Mouse (Mus musculus): ENCODE data around the gene Mfsd14b. TPM values are rescaled to one million over a fixed set of nuclear protein-coding genes. Genes with fewer than 3 reads are reported as not detected.

Gene Mfsd14b
- polyA plus RNA-seq (2016; fragmentation: Nextera tagmentation; extraction: Ambion mirVana): 41.2 and 42.3 TPM in 2 replicates

GRCm38 (mm10) chr13:65112459-65113110 is at the start of gene Mfsd14b:
Gene Mfsd14b, minus strand, starts transcription at chr13:65112975.
- Histone ChIP-seq H3K27me3 (replicated peaks; ENCODE audit: low read depth, poor library complexity, severe bottlenecking) (no peaks in the 10 kb centered on the region), H3K36me3 (replicated peaks) (peaks cover 10% of the 10 kb centered on the region; the same call in 1 of the 2 replicates), H3K4me3 (peak within 1 kb of the TSS; percentile 70), H3K27ac (replicated peaks) (peak within 1 kb of the TSS; percentile 92), H3K4me1 (peaks cover 9% of the 10 kb centered on the region), H3K9me3 (peaks cover 6% of the 10 kb centered on the region; the same call in 1 of the 2 replicates)
- DNase-seq (ENCODE audit: low spot score): peak; percentile 91
- WGBS: under 1% methylated on average over 60 of the region's 60 CpGs

- Histone ChIP-seq H3K4me3 (no peak within 1 kb of the TSS), H3K4me1 (no peaks in the 10 kb centered on the region), H3K36me3 (replicated peaks) (no peaks in the 10 kb centered on the region), H3K27me3 (replicated peaks; ENCODE audit: low read depth, poor library complexity, severe bottlenecking) (no peaks in the 10 kb centered on the region), H3K9me3 (peaks cover 5% of the 10 kb centered on the region; the same call in 1 of the 2 replicates), H3K27ac (replicated peaks) (no peak within 1 kb of the TSS)
- WGBS: 69% methylated on average over 1 of the region's 1 CpGs
- DNase-seq (ENCODE audit: low spot score): no peak
Measured at GRCm38 (mm10) chr13:65149940-65150339, 37.2 kb upstream of the Mfsd14b start, which contains the start of gene Olfr466. Gene Olfr466, plus strand, starts transcription at chr13:65150240.

DNA sequence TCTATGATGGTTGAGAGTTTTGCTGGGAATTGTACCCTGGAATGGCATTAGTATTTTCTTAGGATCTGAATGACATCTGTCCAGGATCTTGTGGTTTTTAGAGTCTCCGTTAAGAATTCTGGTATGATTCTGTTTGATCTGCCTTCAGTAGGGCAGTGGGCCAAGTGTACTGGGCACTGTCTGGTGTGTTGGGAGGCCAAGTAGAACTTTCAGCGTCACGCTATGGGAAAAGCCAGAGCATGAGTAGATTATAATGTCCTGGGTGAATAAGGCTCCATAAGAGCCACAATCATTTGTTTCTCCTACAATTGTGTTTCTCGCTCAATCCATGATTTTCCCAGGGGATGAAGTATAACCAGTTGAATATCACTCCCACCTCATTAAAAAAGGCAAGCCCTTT is 25.0 kb upstream of the Mfsd14b start, which contains the start of gene Olfr465-ps1:
Gene Olfr465-ps1 (plus strand): TSS at position 301 of the 400 bp plus-strand sequence.
- Histone ChIP-seq H3K27ac (replicated peaks) (no peak within 1 kb of the TSS), H3K4me3 (no peak within 1 kb of the TSS), H3K4me1 (no peaks in the 10 kb centered on the region), H3K27me3 (replicated peaks; ENCODE audit: low read depth, poor library complexity, severe bottlenecking) (no peaks in the 10 kb centered on the region), H3K9me3 (peaks cover 8% of the 10 kb centered on the region; the same call in 1 of the 2 replicates), H3K36me3 (replicated peaks) (no peaks in the 10 kb centered on the region)
- no peak for DNase-seq (ENCODE audit: low spot score)
- 81% methylated on average over 4 of the region's 4 CpGs for WGBS

- WGBS: 67% methylated on average over 3 of the region's 3 CpGs
- H3K27ac ChIP-seq (replicated peaks): no peak overlapping the region
- H3K4me1 ChIP-seq: no peaks in the 10 kb centered on the region
- no peaks in the 10 kb centered on the region for H3K27me3 ChIP-seq (replicated peaks; ENCODE audit: low read depth, poor library complexity, severe bottlenecking)
- no peak for DNase-seq (ENCODE audit: low spot score)
- no peaks in the 10 kb centered on the region for H3K36me3 ChIP-seq (replicated peaks)
- H3K9me3 ChIP-seq: 0 out of 2 replicates have a peak, but pooled peaks cover 2% of the 10 kb centered on the region
- no peak overlapping the region for H3K4me3 ChIP-seq
Measured at GRCm38 (mm10) chr13:65127063-65127847, 14.5 kb upstream of the Mfsd14b start.

DNA sequence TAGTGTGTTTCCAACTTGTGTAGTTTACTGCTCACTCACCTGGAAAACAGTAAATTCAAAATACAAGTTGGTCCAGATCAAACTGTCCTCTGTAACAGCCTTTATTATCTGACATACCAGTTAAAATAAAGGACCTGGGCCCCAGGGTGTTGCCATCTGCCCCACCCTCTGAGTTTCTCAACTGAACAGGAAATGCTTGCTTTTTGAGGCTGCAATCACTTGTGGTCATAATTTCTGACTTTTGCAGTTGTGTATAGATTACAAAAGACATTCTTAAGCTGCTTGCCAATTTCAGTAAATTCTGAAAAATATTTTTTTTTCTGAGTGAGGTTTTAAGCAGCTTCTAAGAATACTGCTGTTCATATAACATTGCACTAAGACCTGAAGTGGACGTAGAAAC is 9.3 kb upstream of the Mfsd14b start:
- 85% methylated on average over 1 of the region's 1 CpGs for WGBS

DNA sequence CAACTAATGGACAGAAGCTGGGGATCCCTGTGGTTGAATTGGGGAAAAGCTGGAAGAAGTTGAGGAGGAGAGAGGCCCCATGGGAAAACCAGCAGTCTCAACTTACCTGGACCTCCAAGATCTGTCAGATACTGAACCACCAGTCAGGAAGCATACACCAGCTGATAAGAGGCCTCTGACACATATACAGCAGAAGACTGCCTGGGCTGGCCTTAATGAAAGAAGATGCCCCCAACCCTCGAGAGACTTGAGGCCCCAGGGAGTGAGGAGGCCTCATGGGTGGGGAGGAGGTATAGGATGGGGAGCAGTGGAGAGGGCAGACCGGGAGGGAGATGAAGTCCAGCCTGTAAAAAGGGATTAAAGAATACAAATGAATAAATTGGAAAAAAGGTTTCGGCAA is 8.2 kb upstream of the Mfsd14b start:
- Histone ChIP-seq H3K9me3 (0 out of 2 replicates have a peak, but pooled peaks cover 5% of the 10 kb centered on the region), H3K27ac (replicated peaks) (no peak overlapping the region), H3K27me3 (replicated peaks; ENCODE audit: low read depth, poor library complexity, severe bottlenecking) (no peaks in the 10 kb centered on the region), H3K4me3 (no peak overlapping the region), H3K36me3 (replicated peaks) (no peaks in the 10 kb centered on the region), H3K4me1 (no peaks in the 10 kb centered on the region)
- 73% methylated on average over 3 of the region's 3 CpGs for WGBS
- no peak for DNase-seq (ENCODE audit: low spot score)

More for the DNA sequence above, 9.3 kb upstream of the Mfsd14b start:
- Histone ChIP-seq H3K9me3 (0 out of 2 replicates have a peak, but pooled peaks cover 5% of the 10 kb centered on the region), H3K4me3 (no peak overlapping the region), H3K4me1 (no peaks in the 10 kb centered on the region), H3K36me3 (replicated peaks) (no peaks in the 10 kb centered on the region), H3K27me3 (replicated peaks; ENCODE audit: low read depth, poor library complexity, severe bottlenecking) (no peaks in the 10 kb centered on the region), H3K27ac (replicated peaks) (no peak overlapping the region)
- no peak for DNase-seq (ENCODE audit: low spot score)

DNA sequence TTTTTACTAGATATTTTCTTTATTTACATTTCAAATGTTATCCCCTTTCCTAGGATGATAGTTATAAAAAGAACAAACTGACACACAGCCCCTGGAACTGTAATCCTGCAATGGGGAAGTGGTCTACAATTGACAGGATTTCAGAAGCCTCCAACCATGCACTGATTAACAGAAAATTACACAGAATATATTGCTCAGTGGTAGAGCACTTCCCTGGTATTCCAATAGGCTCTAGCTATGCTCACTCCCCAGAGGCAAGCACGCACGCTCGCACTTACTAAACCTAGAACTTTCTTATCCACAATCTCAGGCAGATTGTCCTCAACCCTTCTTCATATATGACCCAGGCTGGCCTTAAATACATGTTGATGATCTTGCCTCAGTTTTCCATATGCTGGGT is 464 bp upstream of the Mfsd14b start:
- Histone ChIP-seq H3K4me1 (peaks cover 9% of the 10 kb centered on the region), H3K9me3 (peaks cover 2% of the 10 kb centered on the region; the same call in 1 of the 2 replicates), H3K27me3 (replicated peaks; ENCODE audit: low read depth, poor library complexity, severe bottlenecking) (no peaks in the 10 kb centered on the region), H3K36me3 (replicated peaks) (0 out of 2 replicates have a peak, but pooled peaks cover 6% of the 10 kb centered on the region), H3K27ac (replicated peaks) (peak overlapping the region; percentile 92), H3K4me3 (peak overlapping the region; percentile 70)
- DNase-seq (ENCODE audit: low spot score): no peak
- 58% methylated on average over 3 of the region's 3 CpGs for whole genome bisulfite sequencing

GRCm38 (mm10) chr13:65111961-65112360 is 814 bp downstream of the Mfsd14b start:
- Histone ChIP-seq H3K4me3 (peak overlapping the region; percentile 70), H3K36me3 (replicated peaks) (peaks cover 14% of the 10 kb centered on the region; the same call in 1 of the 2 replicates), H3K9me3 (peaks cover 11% of the 10 kb centered on the region; the same call in 1 of the 2 replicates), H3K27ac (replicated peaks) (peak overlapping the region; percentile 92), H3K4me1 (peaks cover 9% of the 10 kb centered on the region), H3K27me3 (replicated peaks; ENCODE audit: low read depth, poor library complexity, severe bottlenecking) (no peaks in the 10 kb centered on the region)
- WGBS: 3% methylated on average over 5 of the region's 5 CpGs
- DNase-seq (ENCODE audit: low spot score): peak; percentile 11

GRCm38 (mm10) chr13:65101232-65101631 is 11.5 kb downstream of the Mfsd14b start:
- H3K36me3 ChIP-seq (replicated peaks): peaks cover 34% of the 10 kb centered on the region
- H3K4me3 ChIP-seq: no peak overlapping the region
- DNase-seq (ENCODE audit: low spot score): no peak
- 92% methylated on average over 3 of the region's 3 CpGs for WGBS
- no peaks in the 10 kb centered on the region for H3K27me3 ChIP-seq (replicated peaks; ENCODE audit: low read depth, poor library complexity, severe bottlenecking)
- no peaks in the 10 kb centered on the region for H3K4me1 ChIP-seq
- no peak overlapping the region for H3K27ac ChIP-seq (replicated peaks)
- H3K9me3 ChIP-seq: peaks cover 47% of the 10 kb centered on the region

GRCm38 (mm10) chr13:65100678-65101077 is 12.1 kb downstream of the Mfsd14b start:
- 95% methylated on average over 9 of the region's 9 CpGs for WGBS
- H3K36me3 ChIP-seq (replicated peaks): peaks cover 34% of the 10 kb centered on the region
- no peak for DNase-seq (ENCODE audit: low spot score)
- peaks cover 45% of the 10 kb centered on the region for H3K9me3 ChIP-seq
- H3K4me1 ChIP-seq: no peaks in the 10 kb centered on the region
- H3K27me3 ChIP-seq (replicated peaks; ENCODE audit: low read depth, poor library complexity, severe bottlenecking): no peaks in the 10 kb centered on the region
- no peak overlapping the region for H3K4me3 ChIP-seq
- H3K27ac ChIP-seq (replicated peaks): no peak overlapping the region

GRCm38 (mm10) chr13:65097018-65097417 is 15.8 kb downstream of the Mfsd14b start:
- no peak for DNase-seq (ENCODE audit: low spot score)
- Histone ChIP-seq H3K9me3 (peaks cover 15% of the 10 kb centered on the region), H3K36me3 (replicated peaks) (peaks cover 50% of the 10 kb centered on the region), H3K4me1 (no peaks in the 10 kb centered on the region), H3K27me3 (replicated peaks; ENCODE audit: low read depth, poor library complexity, severe bottlenecking) (no peaks in the 10 kb centered on the region), H3K27ac (replicated peaks) (no peak overlapping the region), H3K4me3 (no peak overlapping the region)

DNA sequence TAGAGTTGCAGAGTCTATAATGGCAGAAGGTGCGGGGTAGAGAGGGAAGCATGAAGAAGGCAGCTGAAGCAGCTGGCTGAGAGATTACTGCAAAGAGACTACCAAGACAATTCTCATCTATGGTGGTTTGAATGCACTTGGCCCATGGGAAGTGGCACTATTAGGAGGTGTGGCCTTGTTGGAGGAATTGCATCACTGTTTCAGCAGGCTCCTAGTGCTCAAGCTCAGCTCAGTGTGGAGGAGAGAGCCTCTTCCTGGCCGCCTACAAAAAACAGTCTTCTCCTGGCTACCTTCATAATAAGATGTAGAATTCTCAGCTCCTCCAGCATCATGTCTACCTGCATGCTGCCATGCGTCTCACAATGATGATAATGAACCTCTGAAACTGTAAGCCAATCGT is 16.9 kb downstream of the Mfsd14b start:
- no peak overlapping the region for H3K27ac ChIP-seq (replicated peaks)
- peaks cover 54% of the 10 kb centered on the region for H3K36me3 ChIP-seq (replicated peaks)
- 95% methylated on average over 4 of the region's 4 CpGs for WGBS
- no peak for DNase-seq (ENCODE audit: low spot score)
- H3K4me1 ChIP-seq: no peaks in the 10 kb centered on the region
- no peaks in the 10 kb centered on the region for H3K27me3 ChIP-seq (replicated peaks; ENCODE audit: low read depth, poor library complexity, severe bottlenecking)
- H3K4me3 ChIP-seq: no peak overlapping the region
- H3K9me3 ChIP-seq: peaks cover 13% of the 10 kb centered on the region; the same call in 1 of the 2 replicates

All from embryonic facial prominence, embryonic 10.5 days (tissue).